Mouse (Mus musculus) MEL (cell line): Measurements from ENCODE around the gene Hecw2. TPM values are rescaled to one million over a fixed set of nuclear protein-coding genes. Genes with fewer than 3 reads are reported as not detected.

ENCODE experiments used
- DNase-seq: peaks from one replicate; pipeline ENCODE4 v3.0.0; 2011; ENCODE audit warnings: low read depth, low spot score
- H3K27ac ChIP-seq: 2 replicates; pipeline ENCODE4 v1.5.1; 2012; ENCODE audit warnings: low read depth, mild to moderate bottlenecking, control low read depth, low read length, moderate library complexity; ENCODE audit not compliant: control insufficient read depth
- H3K27me3 ChIP-seq, 2 experiments: fragments of 150-350 bp in 1 of 2; sonication (generic) in 1 of 2; 2 replicates each; pipeline ENCODE4 v1.6.1; 2012; ENCODE audit warnings: low read length in 2 of 2, mild to moderate bottlenecking in 2 of 2, improper control_type of control experiment in 1 of 2, moderate library complexity in 1 of 2; ENCODE audit not compliant: insufficient read depth in 2 of 2, control insufficient read depth in 1 of 2
- H3K36me3 ChIP-seq, 2 experiments: 2 replicates each; pipeline ENCODE4 v1.6.1; 2012 to 2014; ENCODE audit warnings: low read length in 2 of 2, improper control_type of control experiment in 1 of 2, inconsistent platforms in 1 of 2, mild to moderate bottlenecking in 1 of 2; ENCODE audit not compliant: insufficient read depth in 2 of 2, control insufficient read depth in 1 of 2
- H3K4me1 ChIP-seq, 2 experiments: fragments of 150-350 bp in 1 of 2; sonication (generic) in 1 of 2; 2 replicates each; pipeline ENCODE4 v1.6.1; 2012; ENCODE audit warnings: low read length in 2 of 2, improper control_type of control experiment in 1 of 2, mild to moderate bottlenecking in 1 of 2; ENCODE audit not compliant: insufficient read depth in 2 of 2, control insufficient read depth in 1 of 2
- H3K4me3 ChIP-seq, 2 experiments: fragments of 150-350 bp in 1 of 2; sonication (generic) in 1 of 2; 2 replicates each; pipeline ENCODE4 v1.5.1; 2012; ENCODE audit warnings: low read depth in 2 of 2, low read length in 2 of 2, mild to moderate bottlenecking in 2 of 2, moderate library complexity in 2 of 2, control low read depth in 1 of 2, improper control_type of control experiment in 1 of 2; ENCODE audit not compliant: control insufficient read depth in 1 of 2, insufficient read depth in 1 of 2
- H3K79me2 ChIP-seq: 2 replicates; pipeline ENCODE4 v1.6.1; 2012; ENCODE audit warnings: mild to moderate bottlenecking, low read length, moderate library complexity; ENCODE audit not compliant: control insufficient read depth, poor library complexity, insufficient read depth
- H3K9ac ChIP-seq: 2 replicates; pipeline ENCODE4 v1.6.1; 2012; ENCODE audit warnings: low read depth, mild to moderate bottlenecking, control low read depth, low read length, moderate library complexity; ENCODE audit not compliant: control insufficient read depth, poor library complexity, severe bottlenecking
- H3K9me3 ChIP-seq: fragments of 150-350 bp; sonication (generic); replicated peaks from 2 replicates; pipeline ENCODE4 v1.6.1; 2012; ENCODE audit warnings: mild to moderate bottlenecking, low read length, improper control_type of control experiment, moderate library complexity; ENCODE audit not compliant: insufficient read depth
- CHD1 ChIP-seq: IDR thresholded peaks from 2 replicates; pipeline ENCODE4 v1.6.1; 2012; ENCODE audit warnings: low read depth, mild to moderate bottlenecking, inconsistent platforms, low read length, improper control_type of control experiment
- CHD2 ChIP-seq: IDR thresholded peaks from 2 replicates; pipeline ENCODE4 v1.6.1; 2011; ENCODE audit warnings: low read length, improper control_type of control experiment
- E2F4 ChIP-seq: IDR thresholded peaks from 2 replicates; pipeline ENCODE4 v1.6.1; 2011; ENCODE audit warnings: low read depth, low read length, improper control_type of control experiment, borderline replicate concordance
- ELF1 ChIP-seq: IDR thresholded peaks from 2 replicates; pipeline ENCODE4 v1.6.1; 2014; ENCODE audit warnings: low read depth, mild to moderate bottlenecking, inconsistent platforms, low read length, improper control_type of control experiment, moderate library complexity
- EP300 ChIP-seq, 2 experiments: IDR thresholded peaks; 2 replicates each; pipeline ENCODE4 v1.6.1; 2011; ENCODE audit warnings: improper control_type of control experiment in 2 of 2, low read length in 2 of 2, low read depth in 1 of 2, mild to moderate bottlenecking in 1 of 2
- JUND ChIP-seq: IDR thresholded peaks from 2 replicates; pipeline ENCODE4 v1.6.1; 2011; ENCODE audit warnings: low read depth, mild to moderate bottlenecking, improper control_type of control experiment, low read length
- MAFK ChIP-seq: IDR thresholded peaks from 2 replicates; pipeline ENCODE4 v1.6.1; 2011; ENCODE audit warnings: low read depth, mild to moderate bottlenecking, low read length, improper control_type of control experiment, borderline replicate concordance
- MAX ChIP-seq: IDR thresholded peaks from 2 replicates; pipeline ENCODE4 v1.6.1; 2011; ENCODE audit warnings: low read length, improper control_type of control experiment
- MAZ ChIP-seq: IDR thresholded peaks from 2 replicates; pipeline ENCODE4 v1.6.1; 2012; ENCODE audit warnings: low read depth, mild to moderate bottlenecking, inconsistent platforms, low read length, improper control_type of control experiment
- MEF2A ChIP-seq: IDR thresholded peaks from 2 replicates; pipeline ENCODE4 v1.6.1; 2014; ENCODE audit warnings: low read depth, mild to moderate bottlenecking, inconsistent platforms, low read length, improper control_type of control experiment; ENCODE audit not compliant: poor library complexity, insufficient replicate concordance, severe bottlenecking; ENCODE audit errors: extremely low read depth
- MXI1 ChIP-seq: IDR thresholded peaks from 2 replicates; pipeline ENCODE4 v1.6.1; 2011; ENCODE audit warnings: mild to moderate bottlenecking, low read depth, low read length, improper control_type of control experiment
- MYB ChIP-seq: IDR thresholded peaks from 2 replicates; pipeline ENCODE4 v1.6.1; 2011; ENCODE audit warnings: mild to moderate bottlenecking, low read depth, low read length, improper control_type of control experiment
- NRF1 ChIP-seq: IDR thresholded peaks from 2 replicates; pipeline ENCODE4 v1.6.1; 2014; ENCODE audit warnings: low read depth, mild to moderate bottlenecking, inconsistent platforms, low read length, improper control_type of control experiment, moderate library complexity; ENCODE audit not compliant: poor library complexity, insufficient read depth, severe bottlenecking
- POLR2A ChIP-seq, 2 experiments: IDR thresholded peaks; 2 replicates each; pipeline ENCODE4 v1.6.1; 2011 to 2012; ENCODE audit warnings: low read length in 2 of 2, mild to moderate bottlenecking in 2 of 2, control low read depth in 1 of 2, improper control_type of control experiment in 1 of 2, low read depth in 1 of 2, moderate library complexity in 1 of 2; ENCODE audit not compliant: control insufficient read depth in 1 of 2, insufficient read depth in 1 of 2, poor library complexity in 1 of 2
- POLR2AphosphoS2 ChIP-seq: IDR thresholded peaks from 2 replicates; pipeline ENCODE4 v1.6.1; 2011; ENCODE audit warnings: low read length, improper control_type of control experiment
- SMC3 ChIP-seq: IDR thresholded peaks from 2 replicates; pipeline ENCODE4 v1.6.1; 2011; ENCODE audit warnings: low read depth, low read length, improper control_type of control experiment
- TAL1 ChIP-seq: IDR thresholded peaks from 2 replicates; pipeline ENCODE4 v1.6.1; 2012; ENCODE audit warnings: mild to moderate bottlenecking, inconsistent platforms, low read length, moderate library complexity, mixed read lengths
- TCF12 ChIP-seq: IDR thresholded peaks from 2 replicates; pipeline ENCODE4 v1.6.1; 2014; ENCODE audit warnings: low read depth, mild to moderate bottlenecking, inconsistent platforms, low read length, improper control_type of control experiment, moderate library complexity
- ZMIZ1 ChIP-seq: IDR thresholded peaks from 2 replicates; pipeline ENCODE4 v1.6.1; 2012; ENCODE audit warnings: low read depth, mild to moderate bottlenecking, inconsistent platforms, low read length, improper control_type of control experiment, moderate library complexity
- ZNF384 ChIP-seq: IDR thresholded peaks from 2 replicates; pipeline ENCODE4 v1.6.1; 2012; ENCODE audit warnings: low read depth, mild to moderate bottlenecking, inconsistent platforms, low read length, improper control_type of control experiment
- polyA plus RNA-seq, 2 experiments: library from polyadenylated mRNA; stranded (reverse) in 1 of 2; unstranded in 1 of 2; fragments of >175 nt in 1 of 2; fragments of >200 nt in 1 of 2; gene quantifications; 2 replicates each; pipeline versions ENCODE4 v1.2.1 to v1.2.4; 2012; ENCODE audit warnings: low replicate concordance in 2 of 2, low read depth in 1 of 2; ENCODE audit not compliant: insufficient read length in 2 of 2, insufficient read depth in 1 of 2, missing spikeins in 1 of 2
- total RNA-seq: library from RNA; depleted of rRNA; stranded (reverse); fragments of 300-350 nt; gene quantifications from 2 replicates; pipeline ENCODE4 v1.2.3, GENCODE M21; 2012

The Hecw2 gene
- total and polyA plus RNA-seq, 3 experiments, result not detected

GRCm38 (mm10) chr1:53860611-53861010 lies 334.4 kb downstream of the Hecw2 start:
- H3K4me1 ChIP-seq, result no peaks in the 10 kb centered on the region
- TF ChIP-seq MYB (no peak), ZMIZ1 (no peak), ZNF384 (no peak), CHD1 (no peak), E2F4 (no peak), POLR2A (IDR thresholded peaks at IDR 0.05; ENCODE audit: control insufficient read depth in 1 of 2, insufficient read depth in 1 of 2, low read depth in 1 of 2, low read length in 2 of 2, poor library complexity in 1 of 2) (no peak), TAL1 (no peak), MAFK (no peak), CHD2 (no peak), TCF12 (no peak), NRF1 (no peak), EP300 (IDR thresholded peaks at IDR 0.05; ENCODE audit: low read depth in 1 of 2, low read length in 2 of 2) (no peak), ELF1 (no peak), POLR2AphosphoS2 (no peak), JUND (no peak), SMC3 (no peak)
- no peaks in the 10 kb centered on the region for H3K9me3 ChIP-seq
- H3K36me3 ChIP-seq, result no peaks in the 10 kb centered on the region
- no peak for DNase-seq
- no peaks in the 10 kb centered on the region for H3K79me2 ChIP-seq
- H3K4me3 ChIP-seq, result no peak overlapping the region
- H3K27me3 ChIP-seq, result no peaks in the 10 kb centered on the region
- H3K27ac ChIP-seq, result no peak overlapping the region
- H3K9ac ChIP-seq, result no peak overlapping the region

GRCm38 (mm10) chr1:53859175-53859574 lies 335.8 kb downstream of the Hecw2 start:
- H3K79me2 ChIP-seq, result no peaks in the 10 kb centered on the region
- no peaks in the 10 kb centered on the region for H3K36me3 ChIP-seq
- no peak overlapping the region for H3K27ac ChIP-seq
- no peak for TF ChIP-seq MEF2A
- no peak for TF ChIP-seq NRF1
- no peak for TF ChIP-seq MAZ
- no peak for TF ChIP-seq MXI1
- no peak for TF ChIP-seq ZNF384
- TF ChIP-seq MAX, result no peak
- TF ChIP-seq, all 39 proteins: peak for 0
- DNase-seq, result no peak
- no peaks in the 10 kb centered on the region for H3K27me3 ChIP-seq
- H3K9ac ChIP-seq, result no peak overlapping the region
- no peaks in the 10 kb centered on the region for H3K4me1 ChIP-seq
- no peak overlapping the region for H3K4me3 ChIP-seq
- no peaks in the 10 kb centered on the region for H3K9me3 ChIP-seq
